Mouse (Mus musculus): ENCODE data around the gene Gm10477.
"Not testable (repeated sequence)": the region's sequence is repeated elsewhere in the genome, so short reads cannot be mapped to it uniquely, and the experiment has no call there.

DNA sequence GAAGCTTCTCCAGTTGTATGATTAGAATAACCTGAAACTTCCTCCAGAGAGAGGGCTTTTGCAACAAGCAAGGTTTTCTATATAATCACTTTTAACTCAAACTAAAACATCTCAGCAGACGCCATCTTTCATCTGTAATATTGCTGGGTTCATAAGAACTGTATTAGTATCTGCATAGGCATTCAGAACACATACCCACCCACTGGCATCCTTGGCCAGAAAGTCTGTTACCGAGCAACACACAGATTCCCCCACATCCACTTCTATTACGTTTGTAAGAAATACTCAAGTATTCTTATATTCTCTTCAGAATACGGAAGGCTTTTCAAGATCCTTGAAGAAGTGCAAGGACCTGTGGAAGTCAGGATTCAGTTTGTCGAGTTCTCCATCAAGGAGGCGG lies at the start of gene Gm10477:
- TF ChIP-seq POLR2A, CTCF (IDR thresholded peaks at IDR 0.05; ENCODE audit: extremely low read depth, insufficient read depth, low read length): not testable (repeated sequence)

All from cortical plate, adult 2 months (tissue).